Mouse (Mus musculus) midbrain, embryonic 13.5 days (tissue): ENCODE data around the gene Irf2bpl. TPM values are rescaled to one million over a fixed set of nuclear protein-coding genes. Genes with fewer than 3 reads are reported as not detected.

Experiments used
- ATAC-seq: fragments of 200-750 bp; cut with Nextera tagmentation; 2 replicates; pipeline ENCODE4 v1.8.0; 2017; ENCODE audit warnings: mild to moderate bottlenecking, moderate TSS enrichment, moderate library complexity
- H3K27ac ChIP-seq: fragments of 300-500 bp; sonication (generic); 2 replicates; pipeline ENCODE4 v1.5.1; 2015; ENCODE audit warnings: inconsistent platforms, mild to moderate bottlenecking, moderate library complexity
- H3K27me3 ChIP-seq: fragments of 300-500 bp; sonication (generic); 2 replicates; pipeline ENCODE4 v1.6.1; 2015; ENCODE audit warnings: mild to moderate bottlenecking, inconsistent platforms
- H3K36me3 ChIP-seq: fragments of 300-500 bp; sonication (generic); 2 replicates; pipeline ENCODE4 v1.6.1; 2015; ENCODE audit warnings: mild to moderate bottlenecking, inconsistent platforms
- H3K4me1 ChIP-seq: fragments of 300-500 bp; sonication (generic); replicated peaks from 2 replicates; pipeline ENCODE4 v1.6.1; 2015; ENCODE audit warnings: inconsistent platforms
- H3K4me2 ChIP-seq: fragments of 300-500 bp; sonication (generic); replicated peaks from 2 replicates; pipeline ENCODE4 v1.6.1; 2015; ENCODE audit warnings: moderate library complexity, mild to moderate bottlenecking, inconsistent platforms
- H3K4me3 ChIP-seq: fragments of 300-500 bp; sonication (generic); replicated peaks from 2 replicates; pipeline ENCODE4 v1.5.1; 2015; ENCODE audit warnings: mild to moderate bottlenecking, inconsistent platforms
- H3K9ac ChIP-seq: fragments of 300-500 bp; sonication (generic); replicated peaks from 2 replicates; pipeline ENCODE4 v1.6.1; 2015; ENCODE audit warnings: mild to moderate bottlenecking, inconsistent platforms
- H3K9me3 ChIP-seq: fragments of 300-500 bp; sonication (generic); 2 replicates; pipeline ENCODE4 v1.6.1; 2016; ENCODE audit warnings: mild to moderate bottlenecking, inconsistent platforms
- WGBS: fragments of 180-500 bp; shearing (Covaris S2); methylation state at CpG from one replicate; pipeline ENCODE4 v1.1.7; 2015; 5-methylcytosine and 5-hydroxymethylcytosine counted together
- polyA plus RNA-seq: library from polyadenylated mRNA; unstranded; fragments of >200 nt; fragmentation: Nextera tagmentation; extraction: Ambion mirVana; gene quantifications from 2 replicates; pipeline ENCODE4 v1.2.1, GENCODE M21; 2015

Gene Irf2bpl
- polyA plus RNA-seq, 1 experiment from 2014 or later: 75.5 TPM

DNA sequence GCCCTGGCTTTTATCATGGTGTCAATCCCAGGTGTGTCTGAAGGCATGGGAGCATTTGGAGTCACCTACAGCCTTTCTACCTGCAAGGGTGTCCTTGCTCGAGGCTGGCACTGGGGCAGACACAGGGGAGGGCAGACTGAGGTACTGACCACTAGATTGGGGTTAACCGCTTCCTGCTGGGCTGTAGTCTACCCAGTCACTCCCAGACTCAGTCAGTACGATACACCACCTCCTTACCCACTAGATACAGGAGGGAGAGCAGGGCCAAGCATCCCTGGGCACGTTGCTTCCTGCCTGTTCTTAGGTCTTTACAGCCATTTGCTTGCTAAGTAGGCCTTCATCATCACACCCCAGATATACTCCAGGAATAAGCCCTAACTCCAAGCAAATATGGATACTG is 44.1 kb downstream of the Irf2bpl start:
- 84% methylated on average over 4 of the region's 4 CpGs for WGBS
- Histone ChIP-seq H3K4me3 (no peak overlapping the region), H3K27ac (no peak overlapping the region), H3K4me1 (peaks cover 14% of the 10 kb centered on the region), H3K27me3 (no peaks in the 10 kb centered on the region), H3K9me3 (no peaks in the 10 kb centered on the region), H3K4me2 (no peak overlapping the region), H3K9ac (no peak overlapping the region), H3K36me3 (no peaks in the 10 kb centered on the region)
- ATAC-seq: no peak

- Histone ChIP-seq H3K36me3 (no peaks in the 10 kb centered on the region), H3K9ac (no peak overlapping the region), H3K4me1 (peaks cover 21% of the 10 kb centered on the region), H3K4me3 (no peak overlapping the region), H3K27ac (no peak overlapping the region), H3K9me3 (no peaks in the 10 kb centered on the region), H3K27me3 (no peaks in the 10 kb centered on the region), H3K4me2 (no peak overlapping the region)
- WGBS: 74% methylated on average over 2 of the region's 2 CpGs
- ATAC-seq: no peak
These were observed 46.4 kb downstream of the Irf2bpl start for GRCm38 (mm10) chr12:86838181-86838580.

- H3K4me1 ChIP-seq: peaks cover 30% of the 10 kb centered on the region
- ATAC-seq: peak; percentile 53; the same call in 1 of the 2 replicates
- no peak overlapping the region for H3K9ac ChIP-seq
- no peak overlapping the region for H3K27ac ChIP-seq
- H3K4me2 ChIP-seq: 0 out of 2 replicates have a peak overlapping the region, but pooled peaks have one; percentile 9
- no peaks in the 10 kb centered on the region; the same call in 1 of the 2 replicates for H3K27me3 ChIP-seq
- no peaks in the 10 kb centered on the region for H3K36me3 ChIP-seq
- no peaks in the 10 kb centered on the region for H3K9me3 ChIP-seq
- 45% methylated on average over 23 of the region's 23 CpGs for WGBS
- no peak overlapping the region for H3K4me3 ChIP-seq
These were observed 48.1 kb downstream of the Irf2bpl start for GRCm38 (mm10) chr12:86836431-86837047.

DNA sequence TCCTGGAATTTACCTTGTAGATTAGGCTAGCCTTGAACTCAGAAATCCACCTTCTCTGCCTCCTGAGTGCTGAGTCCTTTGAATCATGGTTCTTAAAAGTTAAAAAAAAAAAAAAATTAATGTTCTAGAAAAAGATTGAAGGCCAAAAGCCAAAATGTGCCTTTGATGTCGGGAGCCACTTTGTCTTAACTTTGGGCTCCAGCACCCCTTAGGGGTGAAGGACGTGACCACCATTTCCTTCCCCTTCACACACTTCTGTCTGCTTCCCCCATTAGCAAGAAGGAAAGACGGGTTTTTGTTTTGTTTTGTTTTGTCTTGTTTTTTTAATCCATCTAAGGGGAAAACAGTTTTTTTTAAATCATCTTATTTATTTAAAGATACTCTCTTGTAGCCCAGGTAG is 48.7 kb downstream of the Irf2bpl start:
- Histone ChIP-seq H3K9ac (no peak overlapping the region), H3K9me3 (no peaks in the 10 kb centered on the region), H3K27ac (no peak overlapping the region), H3K36me3 (no peaks in the 10 kb centered on the region), H3K4me3 (no peak overlapping the region), H3K4me1 (peaks cover 32% of the 10 kb centered on the region), H3K27me3 (no peaks in the 10 kb centered on the region; the same call in 1 of the 2 replicates), H3K4me2 (no peak overlapping the region)
- 91% methylated on average over 3 of the region's 3 CpGs for WGBS
- no peak for ATAC-seq

- no peak overlapping the region for H3K4me3 ChIP-seq
- no peaks in the 10 kb centered on the region for H3K36me3 ChIP-seq
- peaks cover 46% of the 10 kb centered on the region for H3K4me1 ChIP-seq
- WGBS: 92% methylated on average over 3 of the region's 3 CpGs
- no peak overlapping the region for H3K4me2 ChIP-seq
- H3K9ac ChIP-seq: no peak overlapping the region; the same call in 1 of the 2 replicates
- no peak for ATAC-seq
- H3K9me3 ChIP-seq: no peaks in the 10 kb centered on the region
- no peaks in the 10 kb centered on the region; the same call in 1 of the 2 replicates for H3K27me3 ChIP-seq
- H3K27ac ChIP-seq: no peak overlapping the region
These were observed 50.2 kb downstream of the Irf2bpl start for GRCm38 (mm10) chr12:86834416-86834772.

- Histone ChIP-seq H3K4me2 (no peak overlapping the region), H3K36me3 (no peaks in the 10 kb centered on the region), H3K4me1 (peaks cover 46% of the 10 kb centered on the region), H3K27ac (peak overlapping the region; percentile 75; the same call in 1 of the 2 replicates), H3K9ac (no peak overlapping the region; the same call in 1 of the 2 replicates), H3K9me3 (no peaks in the 10 kb centered on the region), H3K27me3 (no peaks in the 10 kb centered on the region; the same call in 1 of the 2 replicates), H3K4me3 (no peak overlapping the region)
- ATAC-seq: no peak
- 56% methylated on average over 6 of the region's 6 CpGs for WGBS
These were observed 50.7 kb downstream of the Irf2bpl start for GRCm38 (mm10) chr12:86833711-86834415.

DNA sequence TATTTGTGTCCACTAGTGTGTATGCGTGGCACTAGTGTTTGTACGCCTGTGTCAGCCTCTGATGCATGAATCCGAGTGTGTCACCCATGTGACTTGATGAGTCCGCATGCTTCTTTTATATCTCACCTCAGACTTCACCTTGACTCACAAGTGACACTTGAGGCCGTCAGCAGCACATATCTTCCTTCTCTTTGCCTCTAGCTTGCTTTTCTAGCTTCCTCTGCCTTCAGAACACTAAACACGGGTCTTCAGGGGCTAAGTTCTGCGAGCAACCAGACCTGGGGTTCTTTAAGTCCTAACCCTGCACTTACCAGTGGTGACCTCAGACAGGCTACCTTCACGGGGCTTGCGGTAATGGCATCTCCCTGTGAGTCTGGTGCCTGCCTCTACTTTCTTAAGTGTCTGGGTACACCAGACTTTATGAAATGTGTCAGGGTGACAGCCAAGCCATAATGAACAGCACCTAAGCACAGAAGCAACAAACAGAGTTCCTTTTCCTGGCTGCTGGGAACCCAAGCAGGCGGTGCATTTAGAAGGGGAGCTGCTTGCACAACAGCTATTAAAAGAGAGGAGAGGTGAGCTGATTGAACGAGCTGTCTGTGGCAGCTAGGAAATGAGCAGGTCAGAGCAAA is 51.9 kb downstream of the Irf2bpl start:
- Histone ChIP-seq H3K9ac (peak overlapping the region; percentile 59), H3K9me3 (no peaks in the 10 kb centered on the region), H3K36me3 (no peaks in the 10 kb centered on the region), H3K4me1 (peaks cover 46% of the 10 kb centered on the region), H3K27me3 (no peaks in the 10 kb centered on the region; the same call in 1 of the 2 replicates), H3K27ac (peak overlapping the region; percentile 75), H3K4me2 (peak overlapping the region; percentile 46), H3K4me3 (no peak overlapping the region)
- ATAC-seq: peak; percentile 7
- 66% methylated on average over 11 of the region's 11 CpGs for WGBS

GRCm38 (mm10) chr12:86831591-86832550 is 52.7 kb downstream of the Irf2bpl start:
- Histone ChIP-seq H3K4me1 (peaks cover 54% of the 10 kb centered on the region), H3K27me3 (no peaks in the 10 kb centered on the region; the same call in 1 of the 2 replicates), H3K9me3 (no peaks in the 10 kb centered on the region), H3K9ac (peak overlapping the region; percentile 59), H3K27ac (peak overlapping the region; percentile 75), H3K36me3 (no peaks in the 10 kb centered on the region), H3K4me3 (peak overlapping the region; percentile 18; the same call in 1 of the 2 replicates), H3K4me2 (peak overlapping the region; percentile 46)
- ATAC-seq: peak; percentile 73
- 26% methylated on average over 32 of the region's 32 CpGs for WGBS

Other genes starting within 250 kb of the Irf2bpl start
- gene Vash1, start 206.1 kb downstream of the Irf2bpl start, polyA plus RNA-seq: 31.3 and 40.6 TPM in 2 replicates
- gene Angel1, start 158.3 kb downstream of the Irf2bpl start, polyA plus RNA-seq: 10.3 and 10.9 TPM in 2 replicates
- gene Lrrc74a, start 150.4 kb downstream of the Irf2bpl start, polyA plus RNA-seq: not detected in 2 replicates
- gene Cipc, start 62.2 kb upstream of the Irf2bpl start, polyA plus RNA-seq: 49.8 and 51.2 TPM in 2 replicates
- gene Zdhhc22, start 105.6 kb upstream of the Irf2bpl start, polyA plus RNA-seq: 6.0 and 7.1 TPM in 2 replicates
- 3.7 and 4.3 TPM in 2 replicates for gene Tmem63c, start 136.5 kb upstream of the Irf2bpl start, polyA plus RNA-seq
- gene Ngb, start 217.7 kb upstream of the Irf2bpl start, polyA plus RNA-seq: 1.3 and 1.6 TPM in 2 replicates